1 mouse cellular context compared by ENCODE assay signal in the genomic region with DNA sequence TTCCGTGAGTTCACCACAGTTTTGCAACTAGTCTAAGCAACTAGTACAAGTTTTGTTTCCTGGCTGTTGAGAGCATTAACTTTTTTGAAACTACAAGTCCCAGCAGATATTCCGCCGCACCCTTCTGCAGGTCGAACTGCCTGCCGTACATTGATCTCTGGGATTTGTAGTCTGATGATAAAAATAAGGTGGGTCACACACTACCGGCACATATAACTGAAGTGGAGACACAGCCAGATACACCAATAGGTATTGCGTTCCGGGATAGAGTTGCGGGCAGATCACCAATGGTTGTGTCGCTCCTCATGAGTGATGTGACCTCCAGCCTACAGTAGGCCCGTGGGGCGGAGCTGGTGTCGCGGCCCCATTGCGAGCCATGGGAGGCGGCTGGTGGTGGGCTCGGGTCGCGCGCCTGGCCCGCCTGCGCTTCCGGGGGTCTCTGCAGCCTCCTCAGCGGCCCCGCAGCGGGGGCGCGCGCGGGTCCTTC.
TF ChIP-seq lines count a peak whose summit lies in the region.

A gene (plus strand): TSS at position 193 of the 487 bp plus-strand sequence.

TF ChIP-seq in CH12.LX, 34 proteins besides CTCF, POLR2A, EP300 and RAD21 (continued from another document):
- TF ChIP-seq USF2 (conservative IDR thresholded peaks at IDR 0.05; ENCODE audit: low read depth, low read length) (no peak), KAT2A (IDR thresholded peaks at IDR 0.05; ENCODE audit: insufficient replicate concordance, low read length) (peak; percentile 92; the same call in 1 of the 2 replicates), NRF1 (IDR thresholded peaks at IDR 0.05; ENCODE audit: low read depth, low read length) (no peak), MEF2A (IDR thresholded peaks at IDR 0.05; ENCODE audit: borderline replicate concordance, low read depth, low read length) (no peak), SMC3 (IDR thresholded peaks at IDR 0.05; ENCODE audit: low read depth, low read length) (no peak), IRF4 (IDR thresholded peaks at IDR 0.05; ENCODE audit: low read depth, low read length) (no peak), UBTF (IDR thresholded peaks at IDR 0.05; ENCODE audit: low read depth, low read length) (no peak), USF1 (IDR thresholded peaks at IDR 0.05; ENCODE audit: low read depth, low read length) (no peak), ZC3H11A (IDR thresholded peaks at IDR 0.05; ENCODE audit: low read depth, low read length) (no peak), POLR2AphosphoS2 (IDR thresholded peaks at IDR 0.05; ENCODE audit: low read depth, low read length) (no peak), MAX (IDR thresholded peaks at IDR 0.05; ENCODE audit: low read length) (no peak), ELF1 (IDR thresholded peaks at IDR 0.05; ENCODE audit: low read depth, low read length) (peak; percentile 86), MYC (IDR thresholded peaks at IDR 0.05; ENCODE audit: low read depth, low read length) (no peak), JUN (IDR thresholded peaks at IDR 0.05; ENCODE audit: insufficient read depth, low read depth, low read length) (no peak), CHD1 (IDR thresholded peaks at IDR 0.05; ENCODE audit: low read depth, low read length) (no peak), TCF12 (IDR thresholded peaks at IDR 0.05; ENCODE audit: low read depth, low read length) (no peak; the same call in 1 of the 2 replicates), MAZ (IDR thresholded peaks at IDR 0.05; ENCODE audit: low read depth, low read length) (0 out of 2 replicates have a peak, but pooled peaks have one; percentile 43), ZKSCAN1 (IDR thresholded peaks at IDR 0.05; ENCODE audit: borderline replicate concordance, low read depth, low read length) (no peak), MAFK (IDR thresholded peaks at IDR 0.05; ENCODE audit: insufficient replicate concordance, low read length) (no peak), E2F4 (IDR thresholded peaks at IDR 0.05; ENCODE audit: insufficient replicate concordance, low read depth, low read length) (no peak), NELFE (IDR thresholded peaks at IDR 0.05; ENCODE audit: low read depth, low read length) (no peak), CHD2 (IDR thresholded peaks at IDR 0.05; ENCODE audit: low read length) (peak; percentile 90; the same call in 1 of the 2 replicates), PAX5 (IDR thresholded peaks at IDR 0.05; ENCODE audit: low read length) (no peak), ZMIZ1 (IDR thresholded peaks at IDR 0.05; ENCODE audit: low read depth, low read length) (peak; percentile 78), HCFC1 (IDR thresholded peaks at IDR 0.05; ENCODE audit: low read depth, low read length) (peak; percentile 100)
